Mouse (Mus musculus): ENCODE results near the gene Arhgef28.

The Arhgef28 gene

GRCm38 (mm10) chr13:98015981-98016922, 190.0 kb downstream of the Arhgef28 start:
- DNase-seq (ENCODE audit: low spot score in 2 of 2): no peak

GRCm38 (mm10) chr13:98014892-98015291, 191.3 kb downstream of the Arhgef28 start:
- no peak for DNase-seq (ENCODE audit: low spot score in 2 of 2)

- DNase-seq (ENCODE audit: low spot score in 2 of 2): no peak
Measured at GRCm38 (mm10) chr13:98013715-98014114, 192.5 kb downstream of the Arhgef28 start.

- no peak for DNase-seq (ENCODE audit: low spot score in 2 of 2)
Measured at GRCm38 (mm10) chr13:98011931-98012341, 194.3 kb downstream of the Arhgef28 start.

GRCm38 (mm10) chr13:98009070-98009469, 197.2 kb downstream of the Arhgef28 start:
- no peak for DNase-seq (ENCODE audit: low spot score in 2 of 2)

GRCm38 (mm10) chr13:98008588-98008987, 197.7 kb downstream of the Arhgef28 start:
- DNase-seq (ENCODE audit: low spot score in 2 of 2): no peak

GRCm38 (mm10) chr13:98005611-98006218, 200.5 kb downstream of the Arhgef28 start:
- DNase-seq (ENCODE audit: low spot score in 2 of 2): no peak

- no peak for DNase-seq (ENCODE audit: low spot score in 2 of 2)
Measured at GRCm38 (mm10) chr13:98004647-98005414, 201.4 kb downstream of the Arhgef28 start.

- no peak for DNase-seq (ENCODE audit: low spot score in 2 of 2)
Measured at GRCm38 (mm10) chr13:98003690-98004089, 202.5 kb downstream of the Arhgef28 start.

- no peak for DNase-seq (ENCODE audit: low spot score in 2 of 2)
Measured at GRCm38 (mm10) chr13:98002598-98002997, 203.6 kb downstream of the Arhgef28 start.

GRCm38 (mm10) chr13:98002121-98002520, 204.1 kb downstream of the Arhgef28 start:
- no peak for DNase-seq (ENCODE audit: low spot score in 2 of 2)

GRCm38 (mm10) chr13:98001719-98002118, 204.5 kb downstream of the Arhgef28 start:
- no peak for DNase-seq (ENCODE audit: low spot score in 2 of 2)

- no peak for DNase-seq (ENCODE audit: low spot score in 2 of 2)
Measured at GRCm38 (mm10) chr13:98000841-98001240, 205.4 kb downstream of the Arhgef28 start.

- no peak for DNase-seq (ENCODE audit: low spot score in 2 of 2)
Measured at GRCm38 (mm10) chr13:97999130-97999529, 207.1 kb downstream of the Arhgef28 start.

- DNase-seq (ENCODE audit: low spot score in 2 of 2): no peak
Measured at GRCm38 (mm10) chr13:97998570-97998969, 207.7 kb downstream of the Arhgef28 start.

- no peak for DNase-seq (ENCODE audit: low spot score in 2 of 2)
Measured at GRCm38 (mm10) chr13:97990939-97991338, 215.3 kb downstream of the Arhgef28 start.

- no peak for DNase-seq (ENCODE audit: low spot score in 2 of 2)
Measured at GRCm38 (mm10) chr13:97988796-97989195, 217.4 kb downstream of the Arhgef28 start.

GRCm38 (mm10) chr13:97986691-97987090, 219.5 kb downstream of the Arhgef28 start:
- DNase-seq (ENCODE audit: low spot score in 2 of 2): no peak

- no peak for DNase-seq (ENCODE audit: low spot score in 2 of 2)
Measured at GRCm38 (mm10) chr13:97977104-97977503, 229.1 kb downstream of the Arhgef28 start.

- no peak for DNase-seq (ENCODE audit: low spot score in 2 of 2)
Measured at GRCm38 (mm10) chr13:97976642-97977041, 229.6 kb downstream of the Arhgef28 start.

- no peak for DNase-seq (ENCODE audit: low spot score in 2 of 2)
Measured at GRCm38 (mm10) chr13:97974532-97975194, 231.6 kb downstream of the Arhgef28 start.

- no peak for DNase-seq (ENCODE audit: low spot score in 2 of 2)
Measured at GRCm38 (mm10) chr13:97973915-97974314, 232.3 kb downstream of the Arhgef28 start.
